Mouse (Mus musculus) stomach, embryonic 15.5 days (tissue): ENCODE data around the gene Snupn. TPM values are rescaled to one million over a fixed set of nuclear protein-coding genes. Genes with fewer than 3 reads are reported as not detected.
A peak's percentile ranks its signal among the peaks of the same experiment; 100 is the strongest.

ENCODE experiments used
- ATAC-seq: fragments of 200-750 bp; cut with Nextera tagmentation; 2 replicates; pipeline ENCODE4 v1.8.0; 2017; ENCODE audit warnings: low read depth, moderate number of reproducible peaks, moderate TSS enrichment; ENCODE audit not compliant: insufficient read depth, low FRiP score
- H3K27ac ChIP-seq: fragments of 300-500 bp; sonication (generic); 2 replicates; pipeline ENCODE4 v1.5.1; 2015; ENCODE audit warnings: mild to moderate bottlenecking, inconsistent platforms
- H3K27me3 ChIP-seq: fragments of 300-500 bp; sonication (generic); replicated peaks from 2 replicates; pipeline ENCODE4 v1.6.1; 2015; ENCODE audit warnings: inconsistent platforms
- H3K36me3 ChIP-seq: fragments of 300-500 bp; sonication (generic); 2 replicates; pipeline ENCODE4 v1.6.1; 2015; ENCODE audit warnings: inconsistent platforms
- H3K4me1 ChIP-seq: fragments of 300-500 bp; sonication (generic); 2 replicates; pipeline ENCODE4 v1.6.1; 2015; ENCODE audit warnings: inconsistent platforms
- H3K4me2 ChIP-seq: fragments of 300-500 bp; sonication (generic); 2 replicates; pipeline ENCODE4 v1.6.1; 2015; ENCODE audit warnings: mild to moderate bottlenecking, inconsistent platforms
- H3K4me3 ChIP-seq: fragments of 300-500 bp; sonication (generic); replicated peaks from 2 replicates; pipeline ENCODE4 v1.5.1; 2015; ENCODE audit warnings: inconsistent platforms
- H3K9ac ChIP-seq: fragments of 300-500 bp; sonication (generic); 2 replicates; pipeline ENCODE4 v1.6.1; 2015; ENCODE audit warnings: inconsistent platforms
- H3K9me3 ChIP-seq: fragments of 300-500 bp; sonication (generic); 2 replicates; pipeline ENCODE4 v1.6.1; 2016; ENCODE audit warnings: inconsistent platforms
- WGBS: fragments of 180-500 bp; shearing (Covaris S2); methylation state at CpG from one replicate; pipeline ENCODE4 v1.1.7; 2015; 5-methylcytosine and 5-hydroxymethylcytosine counted together
- polyA plus RNA-seq: library from polyadenylated mRNA; unstranded; fragments of >200 nt; fragmentation: Nextera tagmentation; extraction: Ambion mirVana; gene quantifications from 2 replicates; pipeline ENCODE4 v1.2.1, GENCODE M21; 2015

The Snupn gene
- polyA plus RNA-seq, 1 experiment from 2014 or later, result 18.5 TPM

DNA sequence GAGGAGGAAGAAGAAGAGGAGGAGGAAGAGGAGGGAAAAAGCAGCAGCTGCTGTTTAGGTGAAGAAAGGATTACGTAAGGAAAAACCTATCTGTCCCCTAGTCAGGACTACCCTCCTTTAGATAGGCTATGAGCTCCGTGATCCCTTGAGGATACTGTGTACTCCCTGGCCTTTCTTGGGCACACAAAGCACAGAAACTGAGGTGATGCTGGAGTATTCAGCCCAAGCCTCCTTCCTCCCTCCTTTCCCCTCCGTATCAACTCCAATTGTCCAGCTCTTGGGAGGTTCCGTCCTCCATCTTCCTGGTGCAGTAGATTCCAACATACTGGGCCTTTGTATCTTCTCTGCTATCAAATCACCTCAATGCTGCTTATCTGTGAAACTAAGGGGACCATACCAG is 27.9 kb upstream of the Snupn start:
- Histone ChIP-seq H3K27ac (0 out of 2 replicates have a peak overlapping the region, but pooled peaks have one; percentile 78), H3K9me3 (no peaks in the 10 kb centered on the region), H3K36me3 (peaks cover 22% of the 10 kb centered on the region), H3K4me1 (peaks cover 44% of the 10 kb centered on the region), H3K4me2 (peak overlapping the region; percentile 83; the same call in 1 of the 2 replicates), H3K27me3 (no peaks in the 10 kb centered on the region), H3K4me3 (no peak overlapping the region), H3K9ac (no peak overlapping the region)
- WGBS, result 86% methylated on average over 4 of the region's 4 CpGs
- ATAC-seq, result no peak

DNA sequence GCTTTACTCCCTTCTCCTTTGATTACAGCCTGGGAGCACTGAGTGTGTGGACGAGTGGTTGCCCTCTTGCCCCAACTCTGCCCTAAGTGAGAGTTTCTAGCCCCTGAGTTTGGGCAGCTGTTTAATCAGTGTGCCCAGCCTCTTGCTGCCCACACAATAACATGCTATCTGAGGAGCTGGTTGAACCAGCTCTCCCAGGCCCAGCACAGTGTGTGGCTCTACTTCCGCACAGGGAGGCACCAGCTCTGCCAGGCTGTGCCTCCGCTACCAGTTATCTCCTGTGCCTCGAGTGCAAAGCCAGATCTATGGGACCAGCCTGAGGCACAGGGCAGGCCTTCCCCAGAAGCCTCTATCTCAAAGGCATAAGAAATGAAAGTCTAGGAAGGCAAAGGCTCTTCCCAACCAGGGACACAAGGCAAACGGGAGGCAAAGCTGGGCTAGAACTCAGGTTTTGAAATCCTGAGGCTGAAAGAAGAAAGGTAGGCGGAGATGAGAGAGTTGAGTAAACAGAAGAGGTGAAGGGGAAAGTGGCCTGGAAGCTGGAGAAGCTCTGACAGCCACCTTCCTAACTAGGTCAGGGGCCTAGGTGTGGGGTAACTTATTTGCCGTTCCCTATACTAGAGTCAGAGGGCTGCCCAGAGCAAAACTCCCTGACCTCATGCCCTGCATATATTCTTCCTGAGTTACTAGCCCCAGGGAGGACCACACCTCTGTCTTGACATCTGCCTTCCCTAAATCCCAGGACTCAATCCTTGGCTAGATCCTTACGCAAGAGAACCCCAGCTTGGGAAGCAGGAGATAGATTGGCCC is 26.6 kb upstream of the Snupn start:
- Histone ChIP-seq H3K4me2 (peak overlapping the region; percentile 83), H3K4me1 (peaks cover 51% of the 10 kb centered on the region), H3K9ac (peak overlapping the region; percentile 37), H3K27me3 (no peaks in the 10 kb centered on the region), H3K27ac (peak overlapping the region; percentile 78), H3K36me3 (peaks cover 10% of the 10 kb centered on the region), H3K4me3 (peak overlapping the region; percentile 37), H3K9me3 (no peaks in the 10 kb centered on the region)
- no peak for ATAC-seq
- WGBS, result 40% methylated on average over 8 of the region's 8 CpGs

DNA sequence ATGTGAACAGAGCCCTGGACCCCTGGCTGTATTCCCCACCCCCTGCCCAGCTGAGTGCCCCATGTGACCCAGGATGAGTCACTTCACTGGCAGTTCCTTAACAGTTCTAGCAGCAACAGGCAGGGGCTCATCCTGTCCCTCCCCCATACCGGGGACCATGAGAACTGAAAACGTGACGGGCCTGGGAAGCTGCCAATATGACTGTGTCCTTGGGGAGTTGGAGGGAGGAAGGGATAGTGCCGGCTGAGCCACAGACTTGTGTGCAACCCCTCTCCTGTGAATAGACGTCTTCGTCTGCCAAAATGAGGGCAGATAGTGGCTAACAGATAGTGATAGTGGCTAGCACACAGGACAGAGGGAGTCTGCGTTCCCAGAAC is 26.0 kb upstream of the Snupn start:
- H3K9me3 ChIP-seq, result no peaks in the 10 kb centered on the region
- H3K27me3 ChIP-seq, result no peaks in the 10 kb centered on the region
- 8% methylated on average over 7 of the region's 7 CpGs for WGBS
- ATAC-seq, result peak; percentile 59; the same call in 1 of the 2 replicates
- peak overlapping the region; percentile 78 for H3K27ac ChIP-seq
- H3K9ac ChIP-seq, result peak overlapping the region; percentile 7; the same call in 1 of the 2 replicates
- peak overlapping the region; percentile 83 for H3K4me2 ChIP-seq
- peaks cover 51% of the 10 kb centered on the region for H3K4me1 ChIP-seq
- peak overlapping the region; percentile 37 for H3K4me3 ChIP-seq
- H3K36me3 ChIP-seq, result peaks cover 10% of the 10 kb centered on the region

DNA sequence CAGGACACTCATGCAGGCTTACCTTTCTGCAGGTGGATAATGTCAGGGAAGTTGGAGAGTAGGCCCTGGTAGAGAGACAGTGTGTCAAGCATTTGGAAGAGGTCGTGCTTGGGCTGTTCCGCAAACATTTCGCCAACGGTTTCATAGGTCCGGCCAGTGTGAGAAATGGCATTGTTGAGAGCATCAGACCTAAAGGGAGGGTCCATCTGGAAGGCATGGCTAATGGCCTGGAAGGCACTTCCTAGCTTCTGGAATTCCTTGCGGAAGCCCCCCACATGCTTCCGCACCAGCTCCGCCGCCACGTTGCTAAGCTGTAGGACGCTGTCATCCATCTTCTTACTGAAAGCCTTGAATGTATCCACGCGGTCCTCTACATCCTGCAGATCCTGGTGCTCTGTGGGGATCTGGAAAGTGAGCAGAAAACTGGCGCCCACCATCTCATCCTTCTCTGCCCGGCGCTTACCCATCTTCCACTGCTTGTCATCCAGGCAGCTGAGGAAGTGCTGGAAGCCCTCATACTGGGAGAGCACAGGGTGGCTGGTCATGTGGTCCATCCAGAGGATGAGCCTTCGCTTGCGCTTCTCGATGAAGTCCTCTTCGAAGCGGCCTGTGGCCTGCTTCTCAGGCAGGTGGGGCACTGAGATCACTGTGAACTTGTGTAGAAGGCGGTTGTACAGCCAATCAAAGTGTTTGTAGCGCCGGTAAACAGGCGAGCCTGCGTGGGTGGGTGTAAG is 25.2 kb upstream of the Snupn start:
- WGBS, result 69% methylated on average over 26 of the region's 26 CpGs
- Histone ChIP-seq H3K36me3 (peaks cover 6% of the 10 kb centered on the region), H3K27me3 (no peaks in the 10 kb centered on the region), H3K4me1 (peaks cover 51% of the 10 kb centered on the region), H3K9ac (no peak overlapping the region), H3K4me3 (peak overlapping the region; percentile 37), H3K9me3 (no peaks in the 10 kb centered on the region), H3K4me2 (peak overlapping the region; percentile 83), H3K27ac (peak overlapping the region; percentile 78)
- ATAC-seq, result no peak

DNA sequence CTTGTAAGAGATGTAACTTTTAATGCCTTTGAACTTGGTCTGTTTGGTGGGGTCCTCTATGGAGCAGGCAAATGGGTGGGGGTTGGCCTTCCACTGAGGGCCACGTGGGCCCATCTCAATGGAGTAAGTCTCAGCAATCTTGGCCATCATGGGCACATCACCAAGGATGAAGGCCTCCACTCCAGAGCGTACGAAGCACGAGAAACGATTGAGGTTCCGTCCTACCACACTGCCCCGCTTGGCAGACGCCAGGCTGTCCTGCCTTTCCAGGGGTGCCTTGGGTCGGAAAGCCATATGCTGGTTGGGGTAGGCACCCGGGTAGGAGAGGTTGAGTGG is 24.7 kb upstream of the Snupn start:
- peak overlapping the region; percentile 83 for H3K4me2 ChIP-seq
- no peak overlapping the region for H3K9ac ChIP-seq
- H3K27ac ChIP-seq, result no peak overlapping the region
- no peak for ATAC-seq
- H3K4me1 ChIP-seq, result peaks cover 51% of the 10 kb centered on the region
- H3K36me3 ChIP-seq, result peaks cover 6% of the 10 kb centered on the region
- no peaks in the 10 kb centered on the region for H3K9me3 ChIP-seq
- no peaks in the 10 kb centered on the region for H3K27me3 ChIP-seq
- peak overlapping the region; percentile 70 for H3K4me3 ChIP-seq
- 93% methylated on average over 10 of the region's 10 CpGs for WGBS

DNA sequence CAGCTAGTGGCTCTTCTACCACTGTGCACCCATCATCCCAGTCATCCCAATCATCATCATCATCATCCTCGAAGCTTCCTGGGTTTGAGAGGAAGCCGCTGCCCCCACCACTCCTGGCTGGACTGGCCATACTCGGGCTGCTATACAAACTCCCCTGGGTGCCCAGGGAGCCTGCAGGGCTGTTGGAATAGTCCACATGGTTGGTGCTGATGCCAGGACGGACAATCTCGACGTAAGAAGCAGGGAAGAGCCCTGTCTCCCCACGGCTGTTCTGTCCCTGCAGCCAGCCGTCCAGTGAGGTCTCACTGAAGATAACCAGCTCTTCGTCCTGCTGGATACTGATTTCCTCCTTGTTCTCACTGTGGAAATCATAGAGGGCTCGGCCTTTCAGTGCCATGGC is 24.3 kb upstream of the Snupn start:
- WGBS, result 77% methylated on average over 10 of the region's 10 CpGs
- no peak for ATAC-seq
- Histone ChIP-seq H3K27me3 (no peaks in the 10 kb centered on the region), H3K36me3 (peaks cover 5% of the 10 kb centered on the region), H3K4me1 (peaks cover 51% of the 10 kb centered on the region), H3K27ac (peak overlapping the region; percentile 96), H3K9ac (no peak overlapping the region; the same call in 1 of the 2 replicates), H3K9me3 (no peaks in the 10 kb centered on the region), H3K4me2 (peak overlapping the region; percentile 83), H3K4me3 (peak overlapping the region; percentile 70)

DNA sequence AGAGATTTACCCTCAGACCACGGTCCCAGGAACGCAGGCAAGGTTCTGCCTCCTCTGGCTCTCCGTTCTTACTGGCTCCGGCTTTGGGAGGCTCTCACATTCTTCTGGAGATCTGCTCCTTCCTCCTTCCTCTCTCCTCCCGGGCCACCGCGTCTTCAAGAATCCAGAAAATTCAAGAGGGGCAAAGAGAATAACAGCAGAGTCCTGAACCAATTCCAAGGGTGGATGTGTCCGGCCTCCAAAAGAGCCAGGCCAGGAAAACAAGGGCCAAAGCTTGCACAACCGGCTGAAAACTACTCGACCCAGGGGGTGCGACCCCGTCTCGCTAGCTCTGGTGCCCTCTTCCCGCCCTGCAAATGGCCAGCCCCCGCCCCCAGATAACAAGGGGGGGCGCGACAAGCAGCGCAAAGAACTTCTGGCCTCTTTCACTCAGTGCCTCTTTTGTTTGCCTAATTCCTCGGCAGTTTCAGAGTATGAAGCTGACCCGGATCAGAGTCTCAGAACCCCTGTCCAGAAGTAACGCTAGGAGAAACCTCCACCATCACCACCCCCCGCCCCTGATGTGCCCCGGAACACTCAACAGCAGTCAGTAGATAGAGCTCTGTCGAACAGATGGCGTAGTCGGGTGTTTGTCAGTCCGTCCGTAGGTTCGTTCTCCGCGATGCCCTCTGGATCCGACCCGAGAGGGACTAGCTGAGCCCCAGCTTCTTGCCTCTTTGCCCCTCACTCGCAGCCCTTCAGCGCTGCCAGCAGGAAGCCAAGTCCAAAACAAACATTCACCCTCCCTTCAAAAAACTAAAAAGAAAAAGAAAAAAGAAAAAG is 23.3 kb upstream of the Snupn start:
- peaks cover 51% of the 10 kb centered on the region for H3K4me1 ChIP-seq
- no peaks in the 10 kb centered on the region for H3K27me3 ChIP-seq
- H3K27ac ChIP-seq, result peak overlapping the region; percentile 96
- H3K9me3 ChIP-seq, result no peaks in the 10 kb centered on the region
- H3K36me3 ChIP-seq, result no peaks in the 10 kb centered on the region; the same call in 1 of the 2 replicates
- ATAC-seq, result no peak
- H3K4me3 ChIP-seq, result peak overlapping the region; percentile 70
- WGBS, result under 1% methylated on average over 35 of the region's 35 CpGs
- peak overlapping the region; percentile 67 for H3K9ac ChIP-seq
- H3K4me2 ChIP-seq, result peak overlapping the region; percentile 83

DNA sequence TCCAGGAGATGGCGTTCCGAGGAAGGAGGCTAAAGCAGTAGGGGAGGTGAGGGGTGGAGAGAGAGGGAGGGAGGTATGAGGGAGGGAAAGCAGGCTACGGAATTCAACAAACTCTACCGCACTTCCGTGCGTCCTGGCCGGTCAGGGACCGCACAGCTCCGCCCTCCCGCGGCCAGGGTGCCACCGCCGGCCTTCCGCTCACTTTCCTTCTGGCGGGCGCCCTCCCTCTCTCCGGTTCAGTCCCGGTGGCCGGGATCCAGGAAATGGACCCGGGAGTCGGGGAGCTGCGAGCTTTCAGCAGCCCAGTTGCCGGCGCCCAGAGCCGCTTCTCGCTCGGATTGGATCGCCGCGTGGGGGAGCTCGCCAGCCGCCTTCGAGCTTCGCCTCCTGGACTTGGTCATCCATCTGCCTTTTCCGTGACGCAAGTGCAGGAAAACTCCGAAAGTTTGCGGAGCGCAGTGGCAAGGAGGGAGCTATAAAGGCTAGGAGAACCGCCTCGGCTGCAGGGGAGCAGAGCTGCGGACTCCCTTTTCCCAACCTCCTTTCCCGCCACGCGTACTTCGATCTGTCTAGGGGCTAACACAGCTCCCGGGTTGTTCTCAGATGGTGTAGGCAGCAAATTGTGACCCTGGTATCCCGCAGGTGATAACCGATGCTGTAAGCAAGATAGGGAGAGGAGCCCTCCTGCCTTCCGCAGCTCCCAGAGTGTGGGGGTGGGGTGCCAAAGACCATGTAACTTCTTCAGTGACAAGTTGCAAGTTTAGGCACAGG is 22.5 kb upstream of the Snupn start, which contains the start of gene Snx33:
Gene Snx33, minus strand, starts transcription at position 331 of the 771 bp plus-strand sequence.
- no peaks in the 10 kb centered on the region for H3K27me3 ChIP-seq
- H3K4me1 ChIP-seq, result peaks cover 44% of the 10 kb centered on the region
- H3K27ac ChIP-seq, result peak within 1 kb of the TSS; percentile 96
- no peaks in the 10 kb centered on the region for H3K36me3 ChIP-seq
- no peaks in the 10 kb centered on the region for H3K9me3 ChIP-seq
- peak within 1 kb of the TSS; percentile 67 for H3K9ac ChIP-seq
- peak within 1 kb of the TSS; percentile 70 for H3K4me3 ChIP-seq
- H3K4me2 ChIP-seq, result peak within 1 kb of the TSS; percentile 83
- 0% methylated on average over 47 of the region's 50 CpGs for WGBS
- ATAC-seq, result peak; percentile 70

DNA sequence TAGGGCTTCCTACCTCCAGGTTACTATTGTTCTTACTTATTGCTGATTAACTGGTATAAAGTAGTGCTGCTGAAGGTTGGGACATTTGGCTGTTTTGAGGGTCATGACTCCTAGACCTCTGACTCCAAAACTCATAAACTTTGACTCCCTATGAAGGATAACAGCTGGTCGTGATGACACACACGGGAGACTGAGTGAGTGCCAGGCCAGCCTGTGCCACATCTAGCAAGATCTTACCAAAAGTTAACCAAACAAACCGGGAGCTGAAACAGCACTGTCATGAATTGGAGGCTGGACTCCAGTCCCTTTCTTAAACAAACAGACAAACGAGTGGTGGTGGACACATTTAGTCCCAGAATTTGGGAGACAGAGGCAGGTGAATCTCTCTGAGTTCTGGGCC is 21.2 kb upstream of the Snupn start:
- Histone ChIP-seq H3K9me3 (no peaks in the 10 kb centered on the region), H3K36me3 (no peaks in the 10 kb centered on the region), H3K27ac (no peak overlapping the region), H3K27me3 (no peaks in the 10 kb centered on the region), H3K4me3 (no peak overlapping the region), H3K4me1 (peaks cover 32% of the 10 kb centered on the region), H3K4me2 (no peak overlapping the region), H3K9ac (no peak overlapping the region)
- no peak for ATAC-seq
- WGBS, result 29% methylated on average over 4 of the region's 4 CpGs

DNA sequence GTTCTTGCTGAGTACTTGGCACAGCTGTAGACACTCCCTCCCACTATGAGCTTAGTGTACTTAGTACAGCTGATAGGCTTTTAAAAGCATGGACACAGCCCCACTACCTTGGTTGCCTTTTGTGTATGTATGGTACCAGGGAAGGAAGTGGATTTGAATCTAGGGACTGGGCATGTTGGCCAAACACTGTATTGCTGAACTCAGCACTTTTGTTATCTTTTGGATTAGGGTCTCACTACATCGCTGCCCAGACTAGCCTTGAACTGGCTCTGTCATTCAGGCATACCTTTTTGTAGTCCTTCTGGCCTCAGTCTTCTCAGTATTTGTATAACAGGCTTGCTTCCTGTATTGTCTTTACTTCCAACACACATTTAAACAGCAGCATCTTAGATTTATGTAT is 20.1 kb upstream of the Snupn start:
- ATAC-seq, result no peak
- H3K36me3 ChIP-seq, result no peaks in the 10 kb centered on the region
- no peak overlapping the region for H3K27ac ChIP-seq
- H3K9me3 ChIP-seq, result no peaks in the 10 kb centered on the region
- H3K4me2 ChIP-seq, result no peak overlapping the region
- H3K9ac ChIP-seq, result no peak overlapping the region
- H3K27me3 ChIP-seq, result no peaks in the 10 kb centered on the region
- H3K4me3 ChIP-seq, result no peak overlapping the region
- 74% methylated on average over 1 of the region's 1 CpGs for WGBS
- H3K4me1 ChIP-seq, result peaks cover 21% of the 10 kb centered on the region

DNA sequence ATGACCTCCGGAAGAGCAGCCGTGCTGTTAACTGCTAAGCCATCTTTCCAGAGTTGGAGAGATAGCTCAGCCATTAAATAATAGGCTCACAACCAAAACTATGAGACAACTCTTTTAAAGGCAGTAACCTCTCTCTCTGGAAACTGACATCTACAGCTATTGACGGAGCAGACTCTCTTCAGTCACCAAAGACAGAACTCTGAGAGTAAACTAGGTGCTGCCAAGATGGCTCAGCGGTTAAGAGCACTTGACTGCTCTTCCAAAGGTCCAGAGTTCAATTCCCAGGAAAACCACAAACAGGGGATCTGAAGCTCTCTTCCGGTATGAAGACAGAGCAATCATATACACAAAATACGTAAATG is 13.8 kb upstream of the Snupn start:
- H3K27ac ChIP-seq, result peak overlapping the region; percentile 37
- no peaks in the 10 kb centered on the region for H3K9me3 ChIP-seq
- no peak for ATAC-seq
- peaks cover 13% of the 10 kb centered on the region; the same call in 1 of the 2 replicates for H3K4me1 ChIP-seq
- no peak overlapping the region for H3K9ac ChIP-seq
- peak overlapping the region; percentile 54 for H3K4me2 ChIP-seq
- WGBS, result 15% methylated on average over 6 of the region's 6 CpGs
- H3K36me3 ChIP-seq, result no peaks in the 10 kb centered on the region
- H3K4me3 ChIP-seq, result peak overlapping the region; percentile 87
- H3K27me3 ChIP-seq, result no peaks in the 10 kb centered on the region
